Comparison of ENCODE assay signal across 24 mouse cellular contexts in genomic region chr10:93810590-93811185, GRCm38 (mm10). TPM values are rescaled to one million over a fixed set of nuclear protein-coding genes. Genes with fewer than 3 reads are reported as not detected.
DNase-seq lines count a peak whose midpoint lies in the region; ATAC-seq and TF ChIP-seq lines count a peak whose summit lies in the region.
"Had no signal": no experiment of that assay in that cellular context is flagged by ENCODE, and none has a peak within 500 bp of the region (broad histone marks: within the 10 kb centered on the region; RNA-seq: fewer than 3 reads in every experiment).

No protein-coding gene starts in this region.

- H3K4me2 ChIP-seq in intestine, embryonic 16.5 days (ENCODE audit: low read depth, low read length): no peak overlapping the region
- H3K4me2 ChIP-seq in hindbrain, embryonic 11.5 days (replicated peaks; ENCODE audit: low read depth, low read length): no peak overlapping the region
- H3K4me2 ChIP-seq: embryonic facial prominence, embryonic 15.5 days; heart, embryonic 15.5 days; hindbrain, embryonic 12.5 days; kidney, embryonic 15.5 days; liver, embryonic 11.5 days had no signal

- no peak for ATAC-seq in intestine, embryonic 16.5 days
- no peak for ATAC-seq in hindbrain, embryonic 11.5 days (ENCODE audit: low FRiP score)
- ATAC-seq: CD4-positive, CD25-positive, alpha-beta regulatory T cell, adult 4 months; inflammation-experienced regulatory T-cells, adult 6 months; midbrain, embryonic 16.5 days had no signal

- TF ChIP-seq CTCF in thymus, adult 2 months (IDR thresholded peaks at IDR 0.05; ENCODE audit: borderline replicate concordance, control insufficient read depth, extremely low read depth, insufficient read depth, low read length, poor library complexity): no peak

- peaks cover 8% of the 10 kb centered on the region for H3K4me1 ChIP-seq in thymus, adult 2 months (replicated peaks; ENCODE audit: control insufficient read depth, insufficient read depth, low read length)
- H3K4me1 ChIP-seq in intestine, embryonic 16.5 days (ENCODE audit: control insufficient read depth, insufficient read depth, low read length): no peaks in the 10 kb centered on the region
- no peaks in the 10 kb centered on the region for H3K4me1 ChIP-seq in hindbrain, embryonic 11.5 days (replicated peaks; ENCODE audit: control insufficient read depth, insufficient read depth, low read length)
- H3K4me1 ChIP-seq: heart, embryonic 15.5 days; hindbrain, embryonic 12.5 days; kidney, embryonic 15.5 days; megakaryocyte, embryonic 14.5 days had no signal

- no peak for TF ChIP-seq POLR2A in thymus, adult 2 months (IDR thresholded peaks at IDR 0.05; ENCODE audit: control insufficient read depth, extremely low read depth, insufficient read depth, low read length, poor library complexity)

- H3K9me3 ChIP-seq in intestine, embryonic 16.5 days (ENCODE audit: control insufficient read depth, low read length): no peaks in the 10 kb centered on the region
- H3K9me3 ChIP-seq in hindbrain, embryonic 11.5 days (ENCODE audit: control insufficient read depth, low read length): no peaks in the 10 kb centered on the region
- H3K9me3 ChIP-seq: embryonic facial prominence, embryonic 15.5 days; heart, embryonic 15.5 days; hindbrain, embryonic 12.5 days; kidney, embryonic 15.5 days had no signal

- no peak overlapping the region for H3K4me3 ChIP-seq in thymus, adult 2 months (ENCODE audit: control insufficient read depth, insufficient read depth, low read length)
- no peak overlapping the region for H3K4me3 ChIP-seq in intestine, embryonic 16.5 days (ENCODE audit: low read length)
- H3K4me3 ChIP-seq in hindbrain, embryonic 11.5 days (ENCODE audit: low read depth, low read length): no peak overlapping the region
- H3K4me3 ChIP-seq: embryonic facial prominence, embryonic 15.5 days; heart, embryonic 15.5 days; hindbrain, embryonic 12.5 days; kidney, embryonic 15.5 days; megakaryocyte, embryonic 14.5 days had no signal

- H3K27ac ChIP-seq in thymus, adult 2 months (ENCODE audit: control insufficient read depth, insufficient read depth, low read length): peak overlapping the region; percentile 46; the same call in 1 of the 2 replicates
- H3K27ac ChIP-seq in intestine, embryonic 16.5 days (ENCODE audit: low read length): no peak overlapping the region
- no peak overlapping the region for H3K27ac ChIP-seq in hindbrain, embryonic 11.5 days (ENCODE audit: low read depth, low read length)
- H3K27ac ChIP-seq: embryonic facial prominence, embryonic 15.5 days; heart, embryonic 15.5 days; hindbrain, embryonic 12.5 days; kidney, embryonic 15.5 days; stomach, postnatal 0 days had no signal

- H3K27me3 ChIP-seq in thymus, adult 2 months (ENCODE audit: control insufficient read depth, insufficient read depth, low read length): no peaks in the 10 kb centered on the region
- H3K27me3 ChIP-seq in intestine, embryonic 16.5 days (replicated peaks; ENCODE audit: control insufficient read depth, insufficient read depth, low read length): no peaks in the 10 kb centered on the region
- H3K27me3 ChIP-seq in hindbrain, embryonic 11.5 days (ENCODE audit: control insufficient read depth, insufficient read depth, low read length): no peaks in the 10 kb centered on the region
- H3K27me3 ChIP-seq: embryonic facial prominence, embryonic 15.5 days; heart, embryonic 15.5 days; hindbrain, embryonic 12.5 days; kidney, embryonic 15.5 days had no signal

- WGBS in thymus, adult 2 months: 71% methylated on average over 7 of the region's 7 CpGs
- WGBS in intestine, embryonic 16.5 days: 46% methylated on average over 7 of the region's 7 CpGs
- WGBS in hindbrain, embryonic 11.5 days: 38% methylated on average over 7 of the region's 7 CpGs

- DNase-seq in embryo, embryonic 10.5 days (ENCODE audit: low spot score): peak; percentile 16
- DNase-seq in embryo, embryonic 10 days (ENCODE audit: low spot score): no peak
- DNase-seq in thymus, adult 2 months: no peak
- no peak for DNase-seq in thymus, adult 18-20 months
- peak; percentile 92 for DNase-seq in cerebellum, adult 9-10 months
- peak; percentile 38 for DNase-seq in thymus, postnatal 4 days
- DNase-seq in hindbrain, embryonic 11.5 days (ENCODE audit: low spot score): no peak
- DNase-seq: adrenal gland, postnatal 36 days; gastrocnemius, postnatal 10 days; heart, adult 18-20 months; lung, adult 18-20 months had no signal

- H3K36me3 ChIP-seq in thymus, adult 2 months (ENCODE audit: control insufficient read depth, insufficient read depth, low read length): no peaks in the 10 kb centered on the region
- no peaks in the 10 kb centered on the region for H3K36me3 ChIP-seq in intestine, embryonic 16.5 days (ENCODE audit: control insufficient read depth, insufficient read depth, low read length)
- no peaks in the 10 kb centered on the region for H3K36me3 ChIP-seq in hindbrain, embryonic 11.5 days (ENCODE audit: control insufficient read depth, insufficient read depth, low read length)
- H3K36me3 ChIP-seq: embryonic facial prominence, embryonic 15.5 days; G1E; heart, embryonic 15.5 days; hindbrain, embryonic 12.5 days; kidney, embryonic 15.5 days had no signal

- H3K9ac ChIP-seq in intestine, embryonic 16.5 days (ENCODE audit: low read depth, low read length): no peak overlapping the region
- no peak overlapping the region for H3K9ac ChIP-seq in hindbrain, embryonic 11.5 days (ENCODE audit: low read depth, low read length)
- H3K9ac ChIP-seq: embryonic facial prominence, embryonic 15.5 days; heart, embryonic 15.5 days; hindbrain, embryonic 12.5 days; kidney, embryonic 15.5 days had no signal

RNA-seq across cellular contexts. Expression of gene Usp44, which starts 20.7 kb away (rescaled TPM):
- polyA plus RNA-seq in thymus, adult 2 months (2012; rRNA removed): 1.1 and 1.3 TPM in 2 replicates
- 0.17 and 0.34 TPM in 2 replicates for polyA plus RNA-seq in intestine, embryonic 16.5 days (2015; fragmentation: Nextera tagmentation; extraction: Ambion mirVana)
- polyA plus RNA-seq in hindbrain, embryonic 11.5 days (2014; fragmentation: Nextera tagmentation; extraction: Ambion mirVana): 9.9 and 10.3 TPM in 2 replicates
- polyA plus RNA-seq: CD4-positive, CD25-positive, alpha-beta regulatory T cell, adult 4 months; stomach, postnatal 0 days; urinary bladder, adult 2 months had no signal

Comparison
In these comparisons a context has a peak if more than half of its experiments do, and no peak if none do; other contexts are left out.
1. DNase-seq: peak in embryo, embryonic 10.5 days (single experiment), cerebellum, adult 9-10 months (single experiment) and thymus, postnatal 4 days (single experiment); none in embryo, embryonic 10 days (single experiment), thymus, adult 2 months (single experiment), thymus, adult 18-20 months (0 of 2) and hindbrain, embryonic 11.5 days (single experiment).